In the genomic region with DNA sequence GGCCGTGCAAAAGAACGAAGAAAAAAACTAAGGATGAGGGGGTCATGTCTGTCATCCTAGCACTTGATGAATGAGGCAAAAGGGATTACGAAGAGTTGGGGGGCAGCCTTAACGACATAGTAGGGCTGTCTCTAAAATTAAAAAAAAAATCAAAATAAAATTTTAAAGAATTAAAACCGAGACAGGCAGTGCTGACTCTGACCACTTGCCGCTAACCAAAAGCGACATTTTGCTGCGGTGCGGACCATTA, we compare ENCODE assay signal across 8 mouse cellular contexts. TPM values are rescaled to one million over a fixed set of nuclear protein-coding genes. Genes with fewer than 3 reads are reported as not detected.
A peak's percentile ranks its signal among the peaks of the same experiment; 100 is the strongest.
DNase-seq lines count a peak whose midpoint lies in the region; ATAC-seq and TF ChIP-seq lines count a peak whose summit lies in the region.

No protein-coding gene starts in this region.

- DNase-seq in kidney, adult 18-20 months, result no peak
- no peak for DNase-seq in layer of hippocampus, adult 18-20 months (ENCODE audit: low spot score in 2 of 2)
- no peak for DNase-seq in c-Kit-positive CD71-positive TER-119-positive erythroid progenitor cells, embryonic 14.5 days (ENCODE audit: low spot score)

- H3K36me3 ChIP-seq in kidney, embryonic 15.5 days, result peaks cover 6% of the 10 kb centered on the region; the same call in 1 of the 2 replicates
- H3K36me3 ChIP-seq in hindbrain, embryonic 16.5 days (ENCODE audit: control insufficient read depth, insufficient read depth, low read length), result no peaks in the 10 kb centered on the region
- no peaks in the 10 kb centered on the region for H3K36me3 ChIP-seq in midbrain, embryonic 16.5 days (ENCODE audit: control insufficient read depth, insufficient read depth, low read length)

- H3K9me3 ChIP-seq in kidney, embryonic 15.5 days (replicated peaks), result no peaks in the 10 kb centered on the region
- no peaks in the 10 kb centered on the region for H3K9me3 ChIP-seq in hindbrain, embryonic 16.5 days (ENCODE audit: control insufficient read depth, low read length)
- H3K9me3 ChIP-seq in midbrain, embryonic 16.5 days (replicated peaks; ENCODE audit: control insufficient read depth, low read length, poor library complexity, severe bottlenecking), result no peaks in the 10 kb centered on the region

- H3K4me1 ChIP-seq in kidney, embryonic 15.5 days, result peaks cover 45% of the 10 kb centered on the region
- peaks cover 4% of the 10 kb centered on the region for H3K4me1 ChIP-seq in cortical plate, adult 2 months (ENCODE audit: control insufficient read depth, insufficient read depth, low read length)
- H3K4me1 ChIP-seq in hindbrain, embryonic 16.5 days (ENCODE audit: control insufficient read depth, insufficient read depth, low read depth, low read length), result peaks cover 28% of the 10 kb centered on the region
- H3K4me1 ChIP-seq in midbrain, embryonic 16.5 days (ENCODE audit: control insufficient read depth, insufficient read depth, low read length), result peaks cover 24% of the 10 kb centered on the region

- peak overlapping the region; percentile 67 for H3K4me2 ChIP-seq in kidney, embryonic 15.5 days
- H3K4me2 ChIP-seq in hindbrain, embryonic 16.5 days (ENCODE audit: low read length), result peak overlapping the region; percentile 70
- peak overlapping the region; percentile 85 for H3K4me2 ChIP-seq in midbrain, embryonic 16.5 days (ENCODE audit: low read length)

- peak overlapping the region; percentile 52 for H3K9ac ChIP-seq in kidney, embryonic 15.5 days
- peak overlapping the region; percentile 49 for H3K9ac ChIP-seq in hindbrain, embryonic 16.5 days (ENCODE audit: low read depth, low read length)
- peak overlapping the region; percentile 66 for H3K9ac ChIP-seq in midbrain, embryonic 16.5 days (ENCODE audit: low read depth, low read length)

- peak overlapping the region; percentile 81 for H3K4me3 ChIP-seq in kidney, embryonic 15.5 days (replicated peaks)
- peak overlapping the region; percentile 94 for H3K4me3 ChIP-seq in cortical plate, adult 2 months (ENCODE audit: insufficient read depth, low read length)
- peak overlapping the region; percentile 89 for H3K4me3 ChIP-seq in hindbrain, embryonic 16.5 days (ENCODE audit: low read length)
- peak overlapping the region; percentile 83 for H3K4me3 ChIP-seq in midbrain, embryonic 16.5 days (ENCODE audit: low read depth, low read length)

- peak overlapping the region; percentile 98 for H3K27ac ChIP-seq in kidney, embryonic 15.5 days
- H3K27ac ChIP-seq in cortical plate, adult 2 months (ENCODE audit: insufficient read depth, low read length), result peak overlapping the region; percentile 64
- H3K27ac ChIP-seq in hindbrain, embryonic 16.5 days (ENCODE audit: low read depth, low read length), result peak overlapping the region; percentile 92
- peak overlapping the region; percentile 98 for H3K27ac ChIP-seq in midbrain, embryonic 16.5 days (ENCODE audit: low read length)

- no peak for ATAC-seq in kidney, embryonic 15.5 days (replicated peaks; ENCODE audit: low FRiP score)
- ATAC-seq in hindbrain, embryonic 16.5 days, result no peak
- no peak for ATAC-seq in midbrain, embryonic 16.5 days
- no peak for ATAC-seq in CD4-positive, CD25-positive, alpha-beta regulatory T cell, adult 4 months

- 2% methylated on average over 9 of the region's 9 CpGs for whole genome bisulfite sequencing in kidney, embryonic 15.5 days
- under 1% methylated on average over 9 of the region's 9 CpGs for WGBS in hindbrain, embryonic 16.5 days
- WGBS in midbrain, embryonic 16.5 days, result under 1% methylated on average over 9 of the region's 9 CpGs

- no peak for TF ChIP-seq POLR2A in cortical plate, adult 2 months (IDR thresholded peaks at IDR 0.05; ENCODE audit: extremely low read depth, insufficient read depth, low read length)

- no peak for TF ChIP-seq CTCF in cortical plate, adult 2 months (IDR thresholded peaks at IDR 0.05; ENCODE audit: extremely low read depth, insufficient read depth, low read length)

- no peaks in the 10 kb centered on the region for H3K27me3 ChIP-seq in kidney, embryonic 15.5 days
- H3K27me3 ChIP-seq in hindbrain, embryonic 16.5 days (replicated peaks; ENCODE audit: control insufficient read depth, insufficient read depth, low read length), result no peaks in the 10 kb centered on the region
- no peaks in the 10 kb centered on the region for H3K27me3 ChIP-seq in midbrain, embryonic 16.5 days (ENCODE audit: control insufficient read depth, insufficient read depth, low read depth, low read length)

RNA-seq across cellular contexts. Expression of gene Csnk1g2, which starts 1.0 kb away (rescaled TPM):
- 156 and 183 TPM in 2 replicates for polyA plus RNA-seq in kidney, embryonic 15.5 days (2015; fragmentation: Nextera tagmentation; extraction: Ambion mirVana)
- polyA plus RNA-seq in cortical plate, adult 2 months (2012; rRNA removed), result 294 and 314 TPM in 2 replicates
- polyA plus RNA-seq in hindbrain, embryonic 16.5 days (2015; fragmentation: Nextera tagmentation; extraction: Ambion mirVana), result 24.9 and 77.7 TPM in 2 replicates
- 79.9 and 96.8 TPM in 2 replicates for polyA plus RNA-seq in midbrain, embryonic 16.5 days (2015; fragmentation: Nextera tagmentation; extraction: Ambion mirVana)
- total RNA-seq in layer of hippocampus, adult 18-20 months (2021), result 100 to 1,000 TPM; 230 to 247 TPM
- polyA plus RNA-seq in CD4-positive, CD25-positive, alpha-beta regulatory T cell, adult 4 months (2017; shearing (Covaris generic)), result 10 to 100 TPM in 1 of 2 experiments, 1 to 10 TPM in 1; 6.9 to 12.8 TPM

RNA-seq across cellular contexts. Expression of gene Gm49322, which starts 15.8 kb away (rescaled TPM):
- polyA plus RNA-seq in kidney, embryonic 15.5 days (2015; fragmentation: Nextera tagmentation; extraction: Ambion mirVana), result 4.5 and 5.3 TPM in 2 replicates
- polyA plus RNA-seq in cortical plate, adult 2 months (2012; rRNA removed), result 2.5 and 2.8 TPM in 2 replicates
- 2.3 and 3.1 TPM in 2 replicates for polyA plus RNA-seq in hindbrain, embryonic 16.5 days (2015; fragmentation: Nextera tagmentation; extraction: Ambion mirVana)
- polyA plus RNA-seq in midbrain, embryonic 16.5 days (2015; fragmentation: Nextera tagmentation; extraction: Ambion mirVana), result 3.0 and 4.0 TPM in 2 replicates
- 1 to 10 TPM; 2.6 to 3.1 TPM for total RNA-seq in layer of hippocampus, adult 18-20 months (2021)
- polyA plus RNA-seq in CD4-positive, CD25-positive, alpha-beta regulatory T cell, adult 4 months (2017; shearing (Covaris generic)), result 10 to 100 TPM; 11.1 to 13.6 TPM

RNA-seq across cellular contexts. Expression of gene Adat3, which starts 18.9 kb away (rescaled TPM):
- polyA plus RNA-seq in kidney, embryonic 15.5 days (2015; fragmentation: Nextera tagmentation; extraction: Ambion mirVana), result 7.0 and 8.6 TPM in 2 replicates
- polyA plus RNA-seq in cortical plate, adult 2 months (2012; rRNA removed), result 4.0 and 4.3 TPM in 2 replicates
- polyA plus RNA-seq in hindbrain, embryonic 16.5 days (2015; fragmentation: Nextera tagmentation; extraction: Ambion mirVana), result 5.2 and 6.4 TPM in 2 replicates
- polyA plus RNA-seq in midbrain, embryonic 16.5 days (2015; fragmentation: Nextera tagmentation; extraction: Ambion mirVana), result 4.5 and 6.2 TPM in 2 replicates
- 1 to 10 TPM; 1.7 to 3.4 TPM for total RNA-seq in layer of hippocampus, adult 18-20 months (2021)
- 1 to 10 TPM; 1.7 to 3.6 TPM for polyA plus RNA-seq in CD4-positive, CD25-positive, alpha-beta regulatory T cell, adult 4 months (2017; shearing (Covaris generic))

RNA-seq across cellular contexts. Expression of gene Scamp4, which starts 18.9 kb away (rescaled TPM):
- polyA plus RNA-seq in kidney, embryonic 15.5 days (2015; fragmentation: Nextera tagmentation; extraction: Ambion mirVana), result 93.5 and 107 TPM in 2 replicates
- polyA plus RNA-seq in cortical plate, adult 2 months (2012; rRNA removed), result 63.2 and 63.9 TPM in 2 replicates
- 73.6 and 80.8 TPM in 2 replicates for polyA plus RNA-seq in hindbrain, embryonic 16.5 days (2015; fragmentation: Nextera tagmentation; extraction: Ambion mirVana)
- polyA plus RNA-seq in midbrain, embryonic 16.5 days (2015; fragmentation: Nextera tagmentation; extraction: Ambion mirVana), result 61.2 and 64.3 TPM in 2 replicates
- 10 to 100 TPM; 43.9 to 54.4 TPM for total RNA-seq in layer of hippocampus, adult 18-20 months (2021)
- polyA plus RNA-seq in CD4-positive, CD25-positive, alpha-beta regulatory T cell, adult 4 months (2017; shearing (Covaris generic)), result 100 to 1,000 TPM in 1 of 2 experiments, 10 to 100 TPM in 1; 98.1 to 145 TPM

RNA-seq across cellular contexts. Expression of gene Abhd17a, which starts 31.5 kb away (rescaled TPM):
- 93.5 and 95.4 TPM in 2 replicates for polyA plus RNA-seq in kidney, embryonic 15.5 days (2015; fragmentation: Nextera tagmentation; extraction: Ambion mirVana)
- 329 and 330 TPM in 2 replicates for polyA plus RNA-seq in cortical plate, adult 2 months (2012; rRNA removed)
- 127 and 130 TPM in 2 replicates for polyA plus RNA-seq in hindbrain, embryonic 16.5 days (2015; fragmentation: Nextera tagmentation; extraction: Ambion mirVana)
- 97.0 and 108 TPM in 2 replicates for polyA plus RNA-seq in midbrain, embryonic 16.5 days (2015; fragmentation: Nextera tagmentation; extraction: Ambion mirVana)
- 100 to 1,000 TPM; 166 to 168 TPM for total RNA-seq in layer of hippocampus, adult 18-20 months (2021)
- polyA plus RNA-seq in CD4-positive, CD25-positive, alpha-beta regulatory T cell, adult 4 months (2017; shearing (Covaris generic)), result 1 to 10 TPM; 2.3 to 9.7 TPM
